Mouse (Mus musculus): ENCODE data around the gene Hist1h2bn.
"Not testable (repeated sequence)": the region's sequence is repeated elsewhere in the genome, so short reads cannot be mapped to it uniquely, and the experiment has no call there.

DNA sequence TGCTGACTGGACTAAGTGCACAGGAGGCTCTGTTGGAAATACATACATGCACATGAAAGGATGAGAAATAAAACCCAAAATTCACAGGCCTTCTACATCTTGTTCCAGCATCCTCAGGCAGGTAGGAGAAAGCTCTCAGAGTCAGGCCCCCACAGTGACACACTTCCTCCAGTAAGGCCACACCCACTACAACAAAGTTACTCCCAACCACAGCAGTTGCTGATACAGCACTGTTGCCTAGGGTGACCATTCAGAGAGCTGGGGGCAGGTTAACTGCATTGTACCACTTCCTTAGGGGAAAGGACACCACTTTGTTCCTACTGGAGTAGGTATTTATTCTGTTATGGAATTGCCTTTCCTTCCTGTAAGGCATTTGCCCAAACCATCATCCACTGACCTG is 43.2 kb downstream of the Hist1h2bn start:
- TF ChIP-seq EP300 (optimal IDR thresholded peaks at IDR 0.05); CTCF (IDR thresholded peaks at IDR 0.05; ENCODE audit: low read depth): not testable (repeated sequence)
